Mouse (Mus musculus) mouse embryonic stem cell (cell line): ENCODE data around the gene Nr2f1.

ENCODE experiments used
- in situ Hi-C, 2 experiments: fragments of 300-500 bp; cut with MboI; formaldehyde crosslinking; loops; 1 replicate in 1 of 2; 3 replicates in 1 of 2; pipeline ENCODE4 v1.14.3; 2019 to 2020; ENCODE audit warnings: low sequenced_read_pairs in 2 of 2, low pct_unique_long_range_greater_than_20kb in 1 of 2, mixed read lengths in 1 of 2; ENCODE audit not compliant: unreplicated experiment in 1 of 2

Nr2f1 gene

DNA sequence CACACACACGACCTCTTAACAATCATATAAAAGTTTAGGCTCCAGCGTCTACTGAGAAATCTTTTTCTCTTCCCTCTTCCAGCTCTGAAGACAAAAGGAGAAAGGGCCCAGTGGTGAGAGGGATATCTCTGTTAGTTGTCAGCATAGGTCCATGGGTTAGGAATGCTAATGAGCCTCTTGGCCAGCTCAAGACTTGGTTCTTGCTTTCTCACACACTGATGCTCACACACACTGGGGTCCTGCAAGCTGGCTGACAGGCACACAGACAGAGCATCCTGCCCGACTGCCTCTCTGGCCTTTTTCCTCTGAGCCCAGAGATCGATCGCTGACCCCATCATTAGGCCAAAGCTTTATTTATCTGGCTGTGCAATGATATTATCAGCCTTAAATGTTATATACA is 15.6 kb downstream of the Nr2f1 start:
- in situ Hi-C loops, result no loop called here

- in situ Hi-C loops, result no loop called here
Measured at GRCm38 (mm10) chr13:78183004-78183403, 16.6 kb downstream of the Nr2f1 start.

DNA sequence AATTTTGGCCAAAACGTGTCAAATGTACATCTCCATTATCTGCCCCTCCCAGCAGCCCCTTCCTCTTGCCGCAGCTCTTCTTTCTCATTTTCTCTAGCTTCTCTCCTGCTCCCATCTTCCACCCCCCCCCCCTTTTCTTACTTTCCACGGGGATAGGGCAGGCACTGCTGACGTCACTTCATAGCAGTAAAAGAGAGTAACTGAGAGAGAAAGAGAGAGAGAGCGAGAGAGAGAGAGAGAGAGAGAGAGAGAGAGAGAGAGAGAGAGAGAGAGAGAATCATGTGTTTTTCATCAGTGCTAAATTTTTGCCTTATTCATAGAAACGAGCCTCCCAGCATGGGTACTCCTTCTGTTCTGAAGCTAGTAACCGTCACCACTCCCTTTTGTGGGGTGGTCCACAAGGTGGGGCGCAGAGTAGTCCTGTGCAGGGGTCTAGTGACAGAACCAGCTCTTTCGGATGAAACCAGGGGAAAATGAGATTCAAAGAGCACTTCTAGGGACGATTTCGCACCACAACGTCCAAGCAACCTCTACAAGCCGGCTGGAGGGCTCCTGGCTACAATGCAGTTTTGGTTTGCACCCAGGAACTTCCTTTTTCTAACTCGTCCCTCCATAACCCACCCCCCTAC is 17.5 kb downstream of the Nr2f1 start:
- in situ Hi-C loops, result no loop called here

DNA sequence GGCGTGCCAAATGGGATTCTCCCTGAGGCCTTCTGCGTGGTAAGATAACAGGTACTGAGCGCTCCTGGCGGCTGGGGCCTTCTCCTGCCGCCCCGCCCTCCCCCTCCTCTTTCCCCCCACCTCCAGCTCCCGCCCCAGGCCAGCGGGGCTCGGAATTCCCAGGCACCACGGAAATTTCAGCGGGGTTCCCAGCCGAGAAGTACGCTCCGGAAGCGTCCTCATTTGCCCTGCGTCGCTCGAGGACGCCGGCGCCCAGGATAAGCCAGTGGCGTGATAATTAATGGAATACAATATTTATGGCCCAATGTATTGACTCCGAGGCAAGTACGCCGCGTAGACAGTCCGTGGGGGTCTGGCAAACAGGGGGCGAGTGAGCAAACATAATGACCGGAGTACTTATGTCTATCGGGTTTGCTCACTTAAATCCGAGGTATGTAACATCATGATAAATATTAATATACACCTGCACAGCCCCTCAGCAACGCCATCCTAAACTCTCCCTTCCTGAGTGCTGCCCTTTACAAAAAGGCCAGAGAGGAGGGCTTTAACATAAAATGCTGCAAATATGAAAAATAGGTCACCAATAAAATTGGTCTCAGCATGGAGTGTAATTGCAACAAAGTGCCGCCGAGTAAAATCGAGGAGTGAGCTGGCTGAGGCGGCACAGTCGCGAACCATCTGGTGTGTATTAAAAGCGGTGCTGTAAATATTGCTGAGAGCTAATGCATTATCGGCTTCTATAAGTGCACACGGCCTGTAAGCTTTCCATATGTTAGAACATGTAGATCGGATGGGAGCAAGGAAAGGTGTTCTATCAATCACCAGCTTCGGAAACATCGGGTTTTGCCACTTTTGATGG is 18.3 kb downstream of the Nr2f1 start:
- in situ Hi-C loops, result no loop called here

DNA sequence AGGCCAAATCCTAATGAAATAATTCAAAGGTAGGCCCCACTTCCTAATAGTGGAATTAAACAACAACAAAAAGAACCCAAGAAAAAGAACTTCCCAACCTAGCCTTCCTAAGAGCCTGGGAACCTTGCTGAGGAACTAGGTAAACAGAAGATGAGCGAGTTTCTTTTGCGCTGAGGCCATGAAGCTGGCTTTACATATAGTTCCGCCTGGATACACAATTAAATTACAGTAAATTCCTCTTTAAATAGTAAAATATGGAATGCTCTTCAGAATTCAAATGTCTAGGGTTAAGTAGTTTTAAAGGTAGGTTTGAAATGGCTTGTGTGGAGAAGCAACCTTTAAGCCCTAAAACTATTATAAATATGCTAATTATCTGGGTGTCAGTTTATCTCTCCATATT is 19.3 kb downstream of the Nr2f1 start:
- in situ Hi-C loops, result no loop called here

DNA sequence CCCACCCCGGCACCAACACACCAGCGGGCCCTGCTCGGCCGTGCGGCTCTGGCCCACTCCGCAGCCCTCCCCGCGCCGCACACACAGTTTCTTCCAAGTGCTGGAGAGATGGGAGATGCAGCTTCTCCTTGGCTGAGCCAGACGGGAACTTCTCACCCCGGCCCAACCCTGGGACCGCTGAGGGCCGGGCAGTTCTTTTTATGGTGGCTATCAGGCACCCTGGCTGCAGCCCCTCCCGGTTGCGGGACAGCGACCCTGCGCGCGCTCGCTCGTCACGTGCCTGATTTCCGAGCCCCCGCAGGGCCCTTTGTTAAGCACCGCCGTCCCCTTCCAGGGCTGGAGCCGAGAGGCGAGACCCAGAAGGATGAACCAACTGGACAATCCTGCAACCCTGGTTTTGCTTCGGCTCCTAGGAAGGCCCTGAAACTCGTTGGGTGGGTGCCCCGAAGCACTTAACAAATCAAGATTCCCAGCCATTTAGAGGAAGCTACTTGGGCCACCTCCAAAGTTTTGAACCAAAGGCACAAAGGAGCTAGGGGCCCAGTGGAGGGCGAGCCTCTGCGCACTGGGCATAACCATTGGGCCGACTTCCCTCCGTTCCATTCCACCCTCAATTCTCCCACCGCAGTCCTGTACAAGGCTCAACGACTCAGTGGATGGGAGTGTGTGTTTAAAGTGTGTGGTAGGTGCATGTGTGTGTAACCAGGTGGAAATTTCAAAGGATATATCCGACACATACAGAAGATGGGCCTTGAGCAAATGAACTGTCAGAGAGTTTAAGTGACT is 20.1 kb downstream of the Nr2f1 start:
- in situ Hi-C loops, result no loop called here

GRCm38 (mm10) chr13:78178771-78179170 is 20.8 kb downstream of the Nr2f1 start:
- in situ Hi-C loops, result no loop called here

GRCm38 (mm10) chr13:78178021-78178420 is 21.5 kb downstream of the Nr2f1 start:
- in situ Hi-C loops, result no loop called here

DNA sequence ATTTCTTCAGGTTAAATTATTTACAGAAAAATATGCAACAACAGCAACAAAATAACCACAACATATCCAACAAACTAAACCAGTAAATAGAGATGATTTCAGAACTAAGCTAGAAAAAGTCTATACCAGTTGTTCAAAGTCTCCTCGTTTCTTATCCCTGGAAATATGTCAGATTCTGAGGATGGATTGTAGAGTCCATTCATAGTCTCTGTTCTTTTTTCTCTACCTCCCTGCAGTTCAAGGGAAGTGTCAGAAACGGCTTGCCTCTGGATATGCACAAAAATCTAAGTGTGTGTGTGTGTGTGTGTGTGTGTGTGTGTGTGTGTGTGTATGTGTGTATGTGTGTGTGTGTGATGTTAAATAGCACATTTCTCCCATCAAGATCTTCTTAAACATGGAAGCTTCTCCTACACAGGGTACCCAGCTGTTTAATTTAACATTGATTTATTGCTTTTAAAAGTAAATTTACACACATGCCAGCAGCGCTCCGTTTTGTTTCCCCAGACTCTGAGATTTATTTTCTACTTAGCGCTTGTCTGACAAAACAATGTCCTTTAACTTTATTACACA is 22.1 kb downstream of the Nr2f1 start:
- in situ Hi-C loops, result no loop called here

- in situ Hi-C loops, result no loop called here
Measured at GRCm38 (mm10) chr13:78175821-78176380, 23.7 kb downstream of the Nr2f1 start.

- in situ Hi-C loops, result no loop called here
Measured at GRCm38 (mm10) chr13:78174891-78175290, 24.7 kb downstream of the Nr2f1 start.

GRCm38 (mm10) chr13:78174191-78174590 is 25.4 kb downstream of the Nr2f1 start:
- in situ Hi-C loops, result no loop called here

DNA sequence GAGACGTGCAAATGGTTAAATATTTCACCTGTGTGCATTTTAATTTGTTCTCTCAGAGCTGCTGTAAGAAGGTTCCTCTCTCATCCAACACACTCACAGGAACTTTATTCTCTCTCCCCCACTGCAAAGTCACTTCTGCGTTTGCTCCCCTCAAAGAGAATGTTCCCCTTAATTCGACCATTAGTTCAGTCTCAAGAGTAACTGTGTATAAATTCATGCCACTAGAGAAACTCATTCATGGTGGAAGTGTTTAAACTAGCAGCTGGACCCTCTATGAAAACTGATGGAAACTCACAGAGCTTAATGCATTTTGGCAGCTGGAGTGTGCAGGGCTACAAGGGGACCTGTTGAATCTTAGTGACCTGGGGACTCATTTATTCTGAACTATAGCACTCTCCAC is 26.7 kb downstream of the Nr2f1 start:
- in situ Hi-C loops, result no loop called here

DNA sequence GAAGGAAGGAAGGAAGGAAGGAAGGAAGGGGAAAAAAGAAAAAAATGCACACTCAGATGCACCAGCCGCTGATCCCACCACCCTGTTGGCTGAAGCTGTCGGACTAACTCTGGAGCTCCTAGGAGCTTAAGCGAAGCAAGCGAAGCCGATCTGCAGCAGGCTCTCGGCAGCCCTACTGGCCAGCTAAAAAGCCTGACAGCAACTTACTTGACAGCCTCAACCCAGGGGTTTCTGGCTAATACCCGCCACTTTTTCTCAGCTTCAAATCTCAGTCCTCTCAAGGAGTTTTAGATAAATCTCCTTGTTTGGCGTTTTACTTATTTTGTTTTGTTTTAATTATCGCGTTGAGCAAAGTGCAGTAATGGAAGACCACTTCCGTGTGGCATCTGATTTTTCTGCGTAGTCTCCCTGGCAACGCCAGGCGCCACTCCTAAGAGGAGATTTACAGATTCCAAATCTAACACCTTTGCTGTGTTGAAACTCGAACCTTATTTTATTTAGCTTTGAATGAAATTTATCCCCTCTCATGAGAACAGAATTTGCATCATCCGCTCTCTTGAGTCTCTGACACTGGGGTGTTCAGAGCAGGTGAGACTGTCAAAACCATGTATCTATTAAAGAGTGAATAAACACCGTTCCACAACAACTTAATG is 27.4 kb downstream of the Nr2f1 start:
- in situ Hi-C loops, result no loop called here

GRCm38 (mm10) chr13:78171320-78171719 is 28.2 kb downstream of the Nr2f1 start:
- in situ Hi-C loops, result no loop called here

GRCm38 (mm10) chr13:78168166-78168565 is 31.4 kb downstream of the Nr2f1 start:
- in situ Hi-C loops, result no loop called here

DNA sequence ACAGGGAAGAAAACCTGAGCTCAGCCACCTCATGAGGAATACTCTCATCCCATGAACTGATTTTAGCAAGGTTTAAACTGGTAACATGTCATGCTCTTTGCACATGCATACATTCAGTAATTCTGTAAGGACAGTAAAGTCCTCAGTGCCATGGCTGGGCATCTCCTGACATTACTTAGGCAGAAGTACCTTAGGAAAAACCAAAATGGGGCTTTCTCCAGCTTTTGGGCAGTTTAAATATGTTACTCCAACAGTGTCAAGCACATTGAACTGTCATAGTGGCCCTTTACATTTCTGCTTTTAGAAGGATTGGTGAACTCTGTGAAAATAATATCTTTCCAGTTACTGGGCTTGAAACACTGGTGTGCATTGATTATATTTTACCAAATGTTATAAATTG is 34.6 kb downstream of the Nr2f1 start:
- in situ Hi-C loops, result no loop called here
